Mouse (Mus musculus): ENCODE results near the gene 5031439G07Rik. TPM values are rescaled to one million over a fixed set of nuclear protein-coding genes. Genes with fewer than 3 reads are reported as not detected.
"Not testable (repeated sequence)": the region's sequence is repeated elsewhere in the genome, so short reads cannot be mapped to it uniquely, and the experiment has no call there.

Gene 5031439G07Rik
- 9.5 and 19.4 TPM in 2 replicates for polyA plus RNA-seq (2014; fragmentation: Nextera tagmentation; extraction: Ambion mirVana)

DNA sequence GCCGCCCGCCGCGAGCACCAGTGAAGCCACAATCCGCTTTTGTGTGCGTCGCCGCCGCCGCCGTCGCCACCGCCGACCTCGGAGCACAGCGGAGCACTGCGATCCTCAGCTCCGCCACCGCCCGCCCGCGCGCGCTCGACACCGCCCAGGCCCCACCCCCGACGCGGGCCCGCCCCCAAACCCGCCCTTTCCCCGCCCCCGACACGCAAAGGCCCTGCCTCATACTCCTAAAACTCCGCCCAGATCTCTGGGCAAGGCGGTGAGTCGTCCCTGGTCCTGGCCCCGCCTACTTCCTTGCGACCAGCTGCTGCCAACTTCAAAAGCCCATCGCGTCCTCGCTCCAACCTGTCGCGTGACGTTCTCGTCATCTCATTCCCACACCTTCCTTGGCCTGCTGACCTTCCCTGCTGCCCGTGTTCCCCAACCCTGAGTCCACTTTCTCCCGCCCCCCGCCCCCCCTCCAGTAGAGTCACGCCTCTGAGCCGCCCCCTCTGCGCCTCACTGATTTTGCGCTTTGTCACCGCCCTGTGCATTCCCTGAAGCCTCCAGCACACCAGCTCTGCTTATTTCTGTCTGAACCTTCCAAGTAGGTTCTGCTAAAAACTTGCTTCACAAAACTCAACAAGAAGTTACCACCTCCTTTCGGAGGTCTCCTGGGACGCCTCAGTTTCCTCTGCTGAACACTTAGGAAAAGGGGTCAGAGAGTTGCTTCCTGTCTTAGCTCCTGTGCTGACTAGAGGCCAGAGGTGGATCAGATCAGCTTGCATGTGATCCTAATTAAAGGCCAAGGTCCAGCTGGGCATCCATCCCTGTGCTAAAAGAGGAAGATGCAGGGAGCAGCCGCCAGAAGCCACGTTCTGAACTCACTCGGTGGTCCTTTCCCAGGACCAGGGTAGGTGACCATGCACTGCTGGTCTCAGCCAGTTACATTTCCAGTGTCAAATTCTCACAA, at the start of gene 5031439G07Rik:
5031439G07Rik (minus strand) TSS at position 678 of the 952 bp plus-strand sequence.
- DNase-seq (ENCODE audit: low spot score) (peak; percentile 95), ATAC-seq (ENCODE audit: insufficient number of reproducible peaks, low FRiP score, low TSS enrichment, low read depth) (peak; percentile 82)
- Histone ChIP-seq H3K4me3 (ENCODE audit: low read depth, low read length) (peak within 1 kb of the TSS; percentile 75), H3K27ac (replicated peaks; ENCODE audit: low read depth, low read length) (no peak within 1 kb of the TSS), H3K4me2 (ENCODE audit: low read depth, severe bottlenecking) (peak within 1 kb of the TSS; percentile 86), H3K9ac (ENCODE audit: low read length) (peak within 1 kb of the TSS; percentile 91), H3K4me1 (ENCODE audit: control insufficient read depth, insufficient read depth, low read length) (peaks cover 5% of the 10 kb centered on the region; the same call in 1 of the 2 replicates), H3K9me3 (ENCODE audit: control insufficient read depth, low read length) (no peaks in the 10 kb centered on the region), H3K36me3 (ENCODE audit: control insufficient read depth, insufficient read depth, low read length) (no peaks in the 10 kb centered on the region), H3K27me3 (ENCODE audit: control insufficient read depth, insufficient read depth, low read length) (no peaks in the 10 kb centered on the region)
- 1% methylated on average over 53 of the region's 59 CpGs for WGBS

DNA sequence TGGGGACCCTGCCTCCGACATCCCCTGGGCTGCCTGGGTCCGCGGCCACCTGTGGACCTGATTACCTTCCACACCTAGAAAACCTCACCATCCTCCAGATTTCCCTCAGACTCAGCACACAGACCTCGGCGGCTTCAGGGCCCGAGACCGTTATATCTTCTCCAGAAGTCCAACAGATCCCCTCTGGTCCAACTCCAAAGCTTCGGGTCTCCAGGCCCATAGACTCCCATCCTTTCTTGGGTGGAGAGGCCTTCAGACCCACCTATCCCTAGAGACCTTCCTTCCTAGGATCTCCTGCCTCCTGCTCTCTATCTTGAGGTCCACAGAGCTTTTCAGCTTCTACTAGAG, 49.0 kb upstream of the 5031439G07Rik start:
- 0 out of 2 replicates have a peak, but pooled peaks cover 5% of the 10 kb centered on the region for H3K4me1 ChIP-seq (ENCODE audit: control insufficient read depth, insufficient read depth, low read length)
- H3K27me3 ChIP-seq (ENCODE audit: control insufficient read depth, insufficient read depth, low read length): no peaks in the 10 kb centered on the region
- no peak for DNase-seq (ENCODE audit: low spot score)
- no peaks in the 10 kb centered on the region for H3K36me3 ChIP-seq (ENCODE audit: control insufficient read depth, insufficient read depth, low read length)
- no peak overlapping the region for H3K27ac ChIP-seq (replicated peaks; ENCODE audit: low read depth, low read length)
- peak overlapping the region; percentile 87 for H3K4me2 ChIP-seq (ENCODE audit: low read depth, severe bottlenecking)
- peak overlapping the region; percentile 83 for H3K9ac ChIP-seq (ENCODE audit: low read length)
- peak overlapping the region; percentile 72 for H3K4me3 ChIP-seq (ENCODE audit: low read depth, low read length)
- 0 out of 2 replicates have a peak, but pooled peaks have one; percentile 31 for ATAC-seq (ENCODE audit: insufficient number of reproducible peaks, low FRiP score, low TSS enrichment, low read depth)
- WGBS: 9% methylated on average over 8 of the region's 8 CpGs
- H3K9me3 ChIP-seq (ENCODE audit: control insufficient read depth, low read length): no peaks in the 10 kb centered on the region

GRCm38 (mm10) chr15:85036566-85037342, 48.4 kb upstream of the 5031439G07Rik start:
- Histone ChIP-seq H3K36me3 (ENCODE audit: control insufficient read depth, insufficient read depth, low read length) (no peaks in the 10 kb centered on the region), H3K4me2 (ENCODE audit: low read depth, severe bottlenecking) (peak overlapping the region; percentile 87), H3K4me3 (ENCODE audit: low read depth, low read length) (peak overlapping the region; percentile 72), H3K27ac (replicated peaks; ENCODE audit: low read depth, low read length) (no peak overlapping the region), H3K9ac (ENCODE audit: low read length) (peak overlapping the region; percentile 83), H3K27me3 (ENCODE audit: control insufficient read depth, insufficient read depth, low read length) (no peaks in the 10 kb centered on the region), H3K9me3 (ENCODE audit: control insufficient read depth, low read length) (no peaks in the 10 kb centered on the region), H3K4me1 (ENCODE audit: control insufficient read depth, insufficient read depth, low read length) (0 out of 2 replicates have a peak, but pooled peaks cover 5% of the 10 kb centered on the region)
- WGBS: under 1% methylated on average over 64 of the region's 75 CpGs
- DNase-seq (ENCODE audit: low spot score): peak; percentile 97
- peak; percentile 88 for ATAC-seq (ENCODE audit: insufficient number of reproducible peaks, low FRiP score, low TSS enrichment, low read depth)

GRCm38 (mm10) chr15:85033916-85034315, 45.6 kb upstream of the 5031439G07Rik start:
- not testable (repeated sequence) for H3K4me2 ChIP-seq (ENCODE audit: low read depth, severe bottlenecking); DNase-seq (ENCODE audit: low spot score); H3K27me3 ChIP-seq (ENCODE audit: control insufficient read depth, insufficient read depth, low read length); H3K9me3 ChIP-seq (ENCODE audit: control insufficient read depth, low read length); H3K36me3 ChIP-seq (ENCODE audit: control insufficient read depth, insufficient read depth, low read length); H3K4me1 ChIP-seq (ENCODE audit: control insufficient read depth, insufficient read depth, low read length); H3K4me3 ChIP-seq (ENCODE audit: low read depth, low read length); H3K9ac ChIP-seq (ENCODE audit: low read length); H3K27ac ChIP-seq (replicated peaks; ENCODE audit: low read depth, low read length); ATAC-seq (ENCODE audit: insufficient number of reproducible peaks, low FRiP score, low TSS enrichment, low read depth)
- 31% methylated on average over 7 of the region's 7 CpGs for WGBS

- DNase-seq (ENCODE audit: low spot score) (no peak), ATAC-seq (ENCODE audit: insufficient number of reproducible peaks, low FRiP score, low TSS enrichment, low read depth) (no peak)
- WGBS: 74% methylated on average over 3 of the region's 3 CpGs
- Histone ChIP-seq H3K9ac (ENCODE audit: low read length) (no peak overlapping the region), H3K4me1 (ENCODE audit: control insufficient read depth, insufficient read depth, low read length) (0 out of 2 replicates have a peak, but pooled peaks cover 2% of the 10 kb centered on the region), H3K4me2 (ENCODE audit: low read depth, severe bottlenecking) (no peak overlapping the region), H3K4me3 (ENCODE audit: low read depth, low read length) (no peak overlapping the region), H3K27ac (replicated peaks; ENCODE audit: low read depth, low read length) (no peak overlapping the region), H3K9me3 (ENCODE audit: control insufficient read depth, low read length) (no peaks in the 10 kb centered on the region), H3K36me3 (ENCODE audit: control insufficient read depth, insufficient read depth, low read length) (no peaks in the 10 kb centered on the region), H3K27me3 (ENCODE audit: control insufficient read depth, insufficient read depth, low read length) (no peaks in the 10 kb centered on the region)
These were observed 43.5 kb upstream of the 5031439G07Rik start for GRCm38 (mm10) chr15:85031866-85032265.

- WGBS: 86% methylated on average over 1 of the region's 1 CpGs
- H3K9ac ChIP-seq (ENCODE audit: low read length); H3K36me3 ChIP-seq (ENCODE audit: control insufficient read depth, insufficient read depth, low read length); DNase-seq (ENCODE audit: low spot score); H3K27me3 ChIP-seq (ENCODE audit: control insufficient read depth, insufficient read depth, low read length); H3K4me1 ChIP-seq (ENCODE audit: control insufficient read depth, insufficient read depth, low read length); H3K27ac ChIP-seq (replicated peaks; ENCODE audit: low read depth, low read length); ATAC-seq (ENCODE audit: insufficient number of reproducible peaks, low FRiP score, low TSS enrichment, low read depth); H3K4me3 ChIP-seq (ENCODE audit: low read depth, low read length); H3K9me3 ChIP-seq (ENCODE audit: control insufficient read depth, low read length); H3K4me2 ChIP-seq (ENCODE audit: low read depth, severe bottlenecking): not testable (repeated sequence)
These were observed 42.3 kb upstream of the 5031439G07Rik start for GRCm38 (mm10) chr15:85030643-85031042.

- not testable (repeated sequence) for ATAC-seq (ENCODE audit: insufficient number of reproducible peaks, low FRiP score, low TSS enrichment, low read depth)
These were observed 40.3 kb upstream of the 5031439G07Rik start, which contains the start of gene Fam118a for GRCm38 (mm10) chr15:85028648-85029047. Gene Fam118a (plus strand): TSS chr15:85028948.

GRCm38 (mm10) chr15:85027740-85028139, 39.4 kb upstream of the 5031439G07Rik start:
- no peak overlapping the region for H3K4me3 ChIP-seq (ENCODE audit: low read depth, low read length)
- no peak for DNase-seq (ENCODE audit: low spot score)
- H3K4me2 ChIP-seq (ENCODE audit: low read depth, severe bottlenecking): no peak overlapping the region
- no peaks in the 10 kb centered on the region for H3K4me1 ChIP-seq (ENCODE audit: control insufficient read depth, insufficient read depth, low read length)
- WGBS: 39% methylated on average over 4 of the region's 4 CpGs
- ATAC-seq (ENCODE audit: insufficient number of reproducible peaks, low FRiP score, low TSS enrichment, low read depth): no peak
- H3K27me3 ChIP-seq (ENCODE audit: control insufficient read depth, insufficient read depth, low read length): no peaks in the 10 kb centered on the region
- no peaks in the 10 kb centered on the region for H3K36me3 ChIP-seq (ENCODE audit: control insufficient read depth, insufficient read depth, low read length)
- H3K9ac ChIP-seq (ENCODE audit: low read length): no peak overlapping the region
- no peaks in the 10 kb centered on the region for H3K9me3 ChIP-seq (ENCODE audit: control insufficient read depth, low read length)
- H3K27ac ChIP-seq (replicated peaks; ENCODE audit: low read depth, low read length): no peak overlapping the region

More at GRCm38 (mm10) chr15:85028648-85029047, 40.3 kb upstream of the 5031439G07Rik start, which contains the start of gene Fam118a:
- not testable (repeated sequence) for DNase-seq (ENCODE audit: low spot score); H3K27ac ChIP-seq (replicated peaks; ENCODE audit: low read depth, low read length); H3K9me3 ChIP-seq (ENCODE audit: control insufficient read depth, low read length); H3K4me1 ChIP-seq (ENCODE audit: control insufficient read depth, insufficient read depth, low read length); H3K4me2 ChIP-seq (ENCODE audit: low read depth, severe bottlenecking); H3K36me3 ChIP-seq (ENCODE audit: control insufficient read depth, insufficient read depth, low read length); H3K27me3 ChIP-seq (ENCODE audit: control insufficient read depth, insufficient read depth, low read length); H3K4me3 ChIP-seq (ENCODE audit: low read depth, low read length); H3K9ac ChIP-seq (ENCODE audit: low read length)
- 31% methylated on average over 1 of the region's 1 CpGs for WGBS

All from limb, embryonic 11.5 days (tissue).